Mouse (Mus musculus) lung, adult 2 months (tissue): ENCODE measurements around the gene Gimap7.

Source experiments
- CTCF ChIP-seq: fragments of 200-500 bp; IDR thresholded peaks from 2 replicates; pipeline ENCODE4 v1.5.1; 2011; ENCODE audit warnings: mild to moderate bottlenecking, low read length, control low read depth; ENCODE audit not compliant: insufficient read depth
- POLR2A ChIP-seq: fragments of 200-500 bp; IDR thresholded peaks from 2 replicates; pipeline ENCODE4 v1.6.1; 2011; ENCODE audit warnings: low read depth, mild to moderate bottlenecking, control low read depth, low read length, borderline replicate concordance; ENCODE audit errors: extremely low read depth

DNA sequence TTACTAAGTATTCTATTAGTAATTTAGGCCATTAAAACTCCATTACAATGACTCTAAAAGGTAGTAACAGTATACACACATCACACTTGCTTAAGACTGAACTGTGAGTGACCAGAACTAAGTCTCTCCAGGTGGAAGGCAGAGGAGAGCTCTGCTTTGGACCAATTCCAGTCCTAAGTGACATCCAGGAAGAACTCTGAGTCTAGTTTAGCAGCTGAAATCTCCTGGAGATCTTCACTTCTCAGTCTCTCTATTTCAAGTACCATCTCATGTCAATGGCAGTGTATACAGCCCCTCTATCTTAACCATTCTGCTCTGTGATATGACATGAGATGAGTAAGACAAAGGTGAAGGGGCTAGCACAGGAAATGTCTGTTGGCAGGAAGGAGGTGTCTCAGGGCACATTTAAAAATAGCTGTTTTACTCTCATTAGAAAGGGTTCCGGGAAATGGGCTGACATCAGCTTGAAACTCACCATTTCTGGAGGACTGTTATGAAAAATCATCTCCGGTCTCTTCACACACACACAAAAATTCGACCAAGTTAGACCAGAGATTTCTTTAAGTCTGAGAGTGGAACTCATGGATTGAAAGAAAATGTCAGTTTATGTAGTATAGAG, 36.8 kb upstream of the Gimap7 start:
- no peak for TF ChIP-seq POLR2A
- no peak for TF ChIP-seq CTCF
